Mouse (Mus musculus) ES-Bruce4 (cell line): Measurements from ENCODE around the gene Irf2bp2.

ENCODE experiments used
- CTCF ChIP-seq: IDR thresholded peaks from one replicate; pipeline ENCODE4 v1.8.1; 2011; ENCODE audit warnings: low read depth, low read length
- EP300 ChIP-seq: IDR thresholded peaks from 2 replicates; pipeline ENCODE4 v1.6.1; 2011; ENCODE audit warnings: low read depth, low read length; ENCODE audit not compliant: insufficient read depth
- POLR2A ChIP-seq: IDR thresholded peaks from one replicate; pipeline ENCODE4 v1.8.1; 2011; ENCODE audit warnings: low read length; ENCODE audit not compliant: insufficient read depth

DNA sequence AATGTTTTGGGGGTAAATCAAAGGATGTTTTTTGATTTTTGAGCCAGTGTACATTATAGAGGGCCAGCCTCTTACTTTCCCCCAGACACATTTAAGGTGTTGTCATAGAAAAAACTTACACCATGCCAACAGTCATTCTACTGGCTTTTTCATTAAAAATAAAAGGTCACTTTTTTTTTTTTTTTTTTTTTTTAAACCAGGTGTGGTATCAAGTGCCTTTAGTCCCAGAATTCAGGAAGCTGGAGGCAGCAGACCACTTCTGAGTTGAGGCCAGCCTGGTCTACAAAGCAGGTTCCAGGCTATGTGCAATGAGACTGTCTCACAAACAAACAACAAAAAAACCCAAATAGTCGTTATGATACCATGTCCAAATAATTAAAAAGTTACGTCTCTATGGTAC is 7.7 kb downstream of the Irf2bp2 start:
- TF ChIP-seq POLR2A (no peak), CTCF (no peak), EP300 (no peak)
